Mouse (Mus musculus) embryonic stem cell, embryonic (primary cell): ENCODE results near the gene Fam114a1.

Source experiments
- CTCF ChIA-PET, 4 experiments: fragments of 300-600 bp in 2 of 4; fragments of 350-600 bp in 2 of 4; sonication (Branson Sonifier 250); formaldehyde crosslinking; loops; one replicate each; lab custom pipeline; 2022; ENCODE audit warnings: inconsistent platforms in 2 of 4; lab: Charles Lee
- POLR2A ChIA-PET, 4 experiments: fragments of 300-600 bp in 2 of 4; fragments of 350-600 bp in 2 of 4; sonication (Branson Sonifier 250); formaldehyde crosslinking; loops; one replicate each; lab custom pipeline; 2022; ENCODE audit warnings: antibody characterized with exemption in 4 of 4, inconsistent platforms in 1 of 4; lab: Charles Lee

Fam114a1 gene

DNA sequence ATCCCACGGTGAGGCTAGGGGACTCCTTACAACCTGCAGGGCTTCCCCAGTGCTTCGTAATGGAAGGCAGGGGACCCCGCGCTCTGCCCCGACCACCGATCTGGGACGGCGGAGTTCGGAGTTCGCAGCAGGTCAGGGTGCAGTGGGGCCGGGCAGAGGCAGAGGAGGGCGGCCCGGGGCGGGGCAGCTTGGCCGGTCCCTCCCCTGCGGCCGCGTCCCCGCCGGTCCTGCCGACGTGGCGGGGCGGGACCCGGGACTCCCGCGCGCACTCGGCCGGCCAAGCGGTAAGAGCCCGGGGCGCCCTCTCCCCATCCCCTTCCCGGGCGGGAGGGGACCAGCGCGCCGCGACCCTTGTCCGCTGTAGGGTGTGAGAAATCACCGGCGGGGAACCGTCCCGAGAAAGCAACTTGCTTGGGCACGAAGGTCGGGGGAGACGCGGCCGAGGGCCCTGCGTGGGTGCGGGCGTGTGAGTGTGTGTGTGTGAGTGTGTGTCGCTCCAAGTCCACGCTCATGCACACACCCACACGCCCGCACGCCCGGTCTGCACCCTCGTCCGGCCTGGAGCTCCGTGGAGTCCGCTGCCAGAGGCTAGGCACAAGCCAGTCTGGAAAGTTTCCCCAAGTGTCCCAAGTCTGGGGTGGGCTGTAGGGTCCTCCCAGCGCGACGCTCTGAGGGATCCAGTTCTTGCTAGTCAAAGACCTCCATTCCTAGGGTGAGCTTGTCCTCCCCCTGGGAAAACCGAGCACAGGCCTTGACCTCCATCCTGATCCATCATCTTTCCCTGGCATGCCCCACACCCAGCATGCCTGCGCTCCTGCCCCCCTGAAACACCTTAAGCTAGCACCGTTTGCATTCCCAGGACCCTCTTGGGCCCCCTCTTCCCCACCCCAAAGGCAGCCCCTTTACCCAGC lies at the start of gene Fam114a1:
Fam114a1 (plus strand) TSS at position 211 of the 911 bp plus-strand sequence.
- POLR2A ChIA-PET, result interaction anchor here in 3 of 4 experiments (0.5 to 2.7 kb wide), 14 partner anchors 9 to 810 kb away, joined by 3 to 9 read pairs (median 3); partner anchors contain the start of gene Klhl5 (in 1 of the 3)
- CTCF ChIA-PET, result interaction anchor here in 2 of 4 experiments (0.6 to 1.6 kb wide), 6 partner anchors 33 to 704 kb away, joined by 3 to 4 read pairs (median 3); no protein-coding TSS in a partner anchor

DNA sequence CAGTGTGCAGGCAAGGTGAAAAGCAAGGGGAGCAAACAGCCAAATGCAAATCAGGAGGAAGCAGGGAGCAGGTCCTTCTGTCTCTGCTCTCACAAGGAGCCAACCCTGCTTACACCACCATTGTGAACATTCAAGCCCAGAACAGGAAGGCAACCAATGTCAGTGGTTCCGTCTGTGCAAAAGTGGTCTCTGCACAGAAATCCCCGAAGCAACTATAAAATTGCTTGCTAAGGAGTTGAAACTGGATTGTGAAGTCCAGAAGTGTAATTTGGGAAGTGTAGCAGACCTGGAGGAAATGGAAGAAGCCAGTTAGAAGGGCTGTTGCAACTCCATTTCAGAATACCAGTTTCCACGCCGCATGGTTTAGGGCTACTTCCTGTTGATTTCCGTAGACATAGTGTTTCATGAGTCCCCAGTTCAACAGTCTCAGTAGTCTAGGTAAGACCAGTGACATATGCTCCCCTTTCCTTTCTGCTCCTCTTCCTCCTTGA lies 46.9 kb upstream of the Fam114a1 start:
- CTCF ChIA-PET, result no interaction called here

DNA sequence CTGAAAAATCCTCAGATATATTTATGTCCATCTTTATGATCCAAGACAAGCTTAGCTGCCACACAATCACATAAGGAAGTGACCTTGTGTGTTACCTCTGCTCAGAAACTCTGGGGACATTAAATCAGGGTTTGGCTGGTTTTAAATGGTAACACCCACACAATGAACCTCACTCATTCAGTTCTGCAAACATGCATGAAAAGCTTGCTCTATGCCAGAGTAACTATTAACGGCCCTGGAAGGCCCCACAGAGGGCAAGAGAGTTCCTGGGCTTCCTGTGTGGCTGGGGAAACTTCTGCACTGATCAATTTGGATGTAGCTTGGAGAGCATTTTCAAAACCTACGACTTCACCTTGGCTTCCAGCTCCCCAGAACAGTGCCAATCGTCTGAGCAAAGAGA lies 37.7 kb upstream of the Fam114a1 start:
- ChIA-PET POLR2A (interaction anchor here in 1 of 4 experiments (0.6 kb wide), 1 partner anchor 822 kb away, joined by 3 read pairs; no protein-coding TSS in a partner anchor), CTCF (interaction anchor here in 3 of 4 experiments (1.0 to 1.3 kb wide), 3 partner anchors 48 to 643 kb away, joined by 3 to 5 read pairs (median 4); no protein-coding TSS in a partner anchor)

More for the DNA sequence above, 46.9 kb upstream of the Fam114a1 start:
- POLR2A ChIA-PET, result interaction anchor here in 1 of 4 experiments (0.6 kb wide), 1 partner anchor 213 kb away, joined by 5 read pairs; no protein-coding TSS in a partner anchor

DNA sequence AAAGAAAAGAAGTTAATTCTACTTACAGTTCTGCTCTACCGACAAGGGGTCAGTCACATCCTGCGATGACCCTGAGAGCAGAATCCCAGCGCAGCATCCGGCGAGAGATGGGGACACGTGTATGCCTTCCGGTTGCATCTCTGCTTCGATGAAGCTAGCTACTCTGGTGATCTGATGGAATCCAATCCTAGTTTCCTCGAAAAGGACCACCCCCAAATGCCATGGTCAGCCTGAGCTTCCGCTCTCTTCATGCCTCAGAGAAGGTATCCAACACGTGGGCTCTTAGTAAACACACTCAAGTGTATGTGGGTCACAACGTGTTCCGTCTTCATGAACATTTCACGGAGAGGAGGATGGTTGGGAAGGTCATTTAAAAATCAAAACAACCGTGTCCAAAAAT lies 37.1 kb upstream of the Fam114a1 start:
- ChIA-PET CTCF (interaction anchor here (0.6 to 1.3 kb wide), 11 partner anchors 16 to 1536 kb away, joined by 3 to 13 read pairs (median 3); partner anchors contain the start of gene Ugdh (in 1 of the 4)), POLR2A (interaction anchor here in 1 of 4 experiments (0.6 kb wide), 1 partner anchor 823 kb away, joined by 3 read pairs; no protein-coding TSS in a partner anchor)

DNA sequence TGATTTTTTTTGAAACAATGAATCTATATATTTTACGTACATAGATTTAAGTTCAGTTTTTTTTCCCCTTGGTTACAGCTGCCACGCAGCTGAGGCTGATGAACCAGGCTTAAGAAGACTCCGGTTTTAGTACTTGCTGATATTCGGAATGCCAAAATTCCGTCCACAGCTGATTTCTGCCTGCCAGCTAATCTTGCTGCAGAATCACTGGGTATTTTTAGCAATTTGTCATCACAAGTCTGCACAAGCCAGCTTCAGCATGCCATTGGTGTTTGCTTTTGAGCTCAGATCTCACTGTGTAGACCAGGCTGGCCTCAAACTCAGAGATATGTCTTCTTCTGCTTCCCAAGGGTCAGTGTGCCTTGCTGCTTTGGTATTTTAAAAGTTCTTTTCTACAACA lies 18.4 kb upstream of the Fam114a1 start:
- CTCF ChIA-PET, result interaction anchor here in 1 of 4 experiments (0.6 kb wide), 1 partner anchor 24 kb away, joined by 3 read pairs; no protein-coding TSS in a partner anchor
- POLR2A ChIA-PET, result interaction anchor here in 2 of 4 experiments (0.7 kb wide), 2 partner anchors 20 to 553 kb away, joined by 3 read pairs; no protein-coding TSS in a partner anchor

DNA sequence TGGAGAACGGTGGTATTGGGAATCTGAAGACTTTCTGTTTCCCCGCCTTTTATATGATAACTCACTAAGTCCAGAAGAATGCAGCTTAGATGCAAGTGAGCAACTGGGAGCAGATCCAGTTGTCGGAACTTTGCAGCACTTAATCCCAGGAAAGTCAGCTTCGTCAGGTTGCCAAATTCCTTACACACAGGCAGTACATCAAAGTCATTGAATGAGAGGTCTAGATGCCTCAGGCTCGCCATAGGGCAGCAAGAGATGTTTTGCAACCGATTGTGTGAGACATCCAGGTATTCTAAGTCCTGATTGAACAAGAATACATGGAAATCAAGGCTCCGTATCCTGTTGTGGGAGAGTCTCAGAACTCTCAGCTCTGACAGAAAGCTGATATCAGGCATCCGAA lies 14.9 kb upstream of the Fam114a1 start:
- ChIA-PET CTCF (interaction anchor here in 1 of 4 experiments (1.1 kb wide), 1 partner anchor 72 kb away, joined by 3 read pairs; no protein-coding TSS in a partner anchor), POLR2A (no interaction called here)

DNA sequence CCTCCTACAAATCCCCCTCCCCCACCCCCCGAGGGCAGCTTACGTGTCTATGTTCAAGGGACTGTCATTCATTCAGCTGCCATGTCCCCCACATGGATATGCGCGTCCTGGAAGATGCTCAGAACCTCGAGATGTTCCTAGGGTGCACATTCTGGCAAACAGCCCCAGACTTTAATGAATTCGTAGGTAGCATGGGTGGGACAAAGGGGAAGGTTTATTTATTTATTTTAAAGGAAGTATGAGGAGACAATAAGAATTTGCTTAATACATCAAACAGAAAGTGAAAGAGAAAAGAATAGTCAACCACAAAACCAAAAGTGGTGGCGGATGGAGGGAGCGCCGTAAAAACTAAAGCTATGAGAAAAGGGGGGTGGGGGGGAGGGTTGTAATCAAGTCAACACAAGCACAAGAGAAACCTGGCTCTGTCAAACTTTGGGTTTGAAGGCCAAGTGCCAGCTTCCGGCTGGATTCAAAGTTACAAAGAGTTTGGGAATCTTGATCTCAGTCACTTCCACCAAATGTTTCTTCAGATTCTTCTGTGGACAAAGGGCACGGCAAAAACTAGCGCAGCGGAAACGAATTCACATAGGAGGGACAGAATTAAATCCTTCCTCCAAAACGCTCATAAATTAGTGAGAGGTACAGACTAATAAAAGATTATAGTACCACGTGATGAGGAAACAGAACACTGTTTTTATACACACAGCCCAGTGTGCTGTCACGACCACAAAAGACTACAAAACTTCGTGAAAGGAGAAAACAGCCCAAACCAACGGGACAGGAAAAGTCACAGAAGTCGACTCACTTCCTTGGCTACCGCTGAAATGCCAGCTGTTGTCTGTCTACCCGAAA lies 10.7 kb upstream of the Fam114a1 start:
- POLR2A ChIA-PET, result interaction anchor here in 1 of 4 experiments (0.6 kb wide), 1 partner anchor 630 kb away, joined by 4 read pairs; no protein-coding TSS in a partner anchor
- CTCF ChIA-PET, result interaction anchor here in 1 of 4 experiments (0.6 to 1.7 kb wide), 3 partner anchors 76 to 669 kb away, joined by 3 to 9 read pairs (median 4); no protein-coding TSS in a partner anchor

DNA sequence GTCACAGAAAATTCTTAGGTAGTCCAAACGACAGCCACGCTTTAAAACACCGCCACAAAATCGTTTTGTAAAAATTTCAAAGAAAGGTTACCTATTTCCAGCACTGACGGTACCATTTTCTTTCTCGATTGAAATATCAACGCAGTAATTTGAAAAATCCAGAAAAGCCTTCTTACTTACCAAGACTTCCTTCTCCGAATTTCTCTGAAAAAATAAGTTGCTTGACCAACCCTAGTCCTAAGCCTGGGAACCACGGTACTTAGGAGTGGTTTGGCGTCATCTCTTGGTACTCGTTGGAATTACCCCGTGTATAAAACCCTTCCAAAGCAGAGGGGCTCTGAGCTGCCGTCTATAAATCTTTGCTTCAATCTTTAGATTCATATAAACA lies 10.0 kb upstream of the Fam114a1 start, which contains the start of gene Tlr6:
Tlr6 (minus strand) TSS at position 255 of the 388 bp plus-strand sequence.
- ChIA-PET POLR2A (interaction anchor here in 1 of 4 experiments (1.7 kb wide), 1 partner anchor 10 kb away, joined by 9 read pairs; the partner anchor contains the start of gene Fam114a1), CTCF (interaction anchor here in 3 of 4 experiments (0.5 to 1.7 kb wide), 9 partner anchors 17 to 685 kb away, joined by 3 to 9 read pairs (median 3); partner anchors contain the start of gene Tlr1 (in 1 of the 3))

DNA sequence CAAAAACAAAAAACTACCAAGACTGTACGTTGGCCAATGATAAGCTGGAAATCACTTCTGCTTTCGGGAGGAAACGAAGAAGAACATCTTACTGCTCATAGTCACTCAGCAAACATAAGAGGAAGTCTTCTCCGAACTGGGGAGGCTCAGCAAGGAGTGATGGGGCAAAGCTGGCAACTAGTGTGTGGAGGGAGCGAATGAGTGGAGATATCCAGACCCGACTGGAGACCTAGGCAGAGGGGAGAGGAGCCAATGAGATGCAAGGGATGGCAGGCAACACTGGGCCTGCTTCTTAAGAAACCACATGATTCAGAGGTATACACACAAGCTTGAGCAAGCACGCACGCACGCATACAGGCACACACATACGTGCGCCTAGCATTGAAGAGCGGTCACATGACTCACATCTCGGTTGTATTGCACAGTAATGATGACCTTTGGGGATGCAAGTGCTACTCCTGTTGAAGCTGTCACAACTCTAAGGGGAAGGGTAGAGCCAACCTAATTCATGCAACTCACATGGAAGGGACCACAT lies 8.9 kb upstream of the Fam114a1 start:
- ChIA-PET POLR2A (interaction anchor here in 2 of 4 experiments (0.6 to 1.7 kb wide), 4 partner anchors 9 to 868 kb away, joined by 3 to 9 read pairs (median 4); partner anchors contain the start of gene Fam114a1 (in 1 of the 2)), CTCF (interaction anchor here in 2 of 4 experiments (0.5 to 1.1 kb wide), 9 partner anchors 27 to 686 kb away, joined by 3 to 8 read pairs (median 3); partner anchors contain the start of gene Tlr1 (in 1 of the 2))

DNA sequence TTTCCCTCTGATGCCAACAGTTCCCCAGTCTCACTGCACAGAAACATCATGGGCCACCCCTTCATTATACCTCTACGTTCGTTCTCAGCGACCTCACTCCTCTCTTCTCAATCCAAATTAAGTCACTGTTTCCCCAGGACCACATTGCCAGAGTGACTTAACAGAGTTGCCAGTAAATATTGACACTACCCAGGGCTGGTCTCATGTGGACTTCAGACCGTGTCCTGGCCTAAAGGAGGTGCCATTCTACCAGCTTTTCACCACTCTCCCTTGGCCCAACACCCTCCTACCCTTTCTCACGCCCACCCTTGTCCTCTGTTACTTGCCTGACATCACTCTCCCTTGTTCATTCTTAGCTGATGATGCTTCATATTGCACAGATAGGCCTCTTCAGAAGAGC lies 6.6 kb upstream of the Fam114a1 start:
- POLR2A ChIA-PET, result interaction anchor here in 1 of 4 experiments (0.6 kb wide), 1 partner anchor 371 kb away, joined by 3 read pairs; no protein-coding TSS in a partner anchor
- CTCF ChIA-PET, result interaction anchor here in 1 of 4 experiments (0.5 kb wide), 1 partner anchor 75 kb away, joined by 5 read pairs; no protein-coding TSS in a partner anchor

DNA sequence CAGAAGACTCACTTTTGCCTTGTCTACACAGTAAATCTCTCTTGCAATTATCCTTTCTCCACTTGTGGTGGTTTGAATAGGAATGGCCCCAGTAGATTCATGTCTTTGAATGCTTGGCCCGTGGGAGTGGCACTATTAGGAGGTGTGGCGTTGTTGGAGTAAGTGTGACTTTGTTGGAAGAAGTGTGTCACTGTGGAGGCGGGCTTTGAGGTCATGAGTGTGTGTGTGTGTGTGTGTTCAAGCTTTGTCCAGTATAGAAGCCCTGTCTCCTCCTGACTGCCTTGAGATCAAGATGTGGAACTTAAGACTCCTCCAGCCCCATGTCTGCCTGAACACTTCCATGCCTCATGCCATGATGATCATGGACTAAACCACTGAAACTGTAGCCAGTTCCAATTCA lies 6.1 kb upstream of the Fam114a1 start:
- ChIA-PET CTCF (interaction anchor here in 2 of 4 experiments (0.6 kb wide), 2 partner anchors 17 to 81 kb away, joined by 4 read pairs; no protein-coding TSS in a partner anchor), POLR2A (no interaction called here)

DNA sequence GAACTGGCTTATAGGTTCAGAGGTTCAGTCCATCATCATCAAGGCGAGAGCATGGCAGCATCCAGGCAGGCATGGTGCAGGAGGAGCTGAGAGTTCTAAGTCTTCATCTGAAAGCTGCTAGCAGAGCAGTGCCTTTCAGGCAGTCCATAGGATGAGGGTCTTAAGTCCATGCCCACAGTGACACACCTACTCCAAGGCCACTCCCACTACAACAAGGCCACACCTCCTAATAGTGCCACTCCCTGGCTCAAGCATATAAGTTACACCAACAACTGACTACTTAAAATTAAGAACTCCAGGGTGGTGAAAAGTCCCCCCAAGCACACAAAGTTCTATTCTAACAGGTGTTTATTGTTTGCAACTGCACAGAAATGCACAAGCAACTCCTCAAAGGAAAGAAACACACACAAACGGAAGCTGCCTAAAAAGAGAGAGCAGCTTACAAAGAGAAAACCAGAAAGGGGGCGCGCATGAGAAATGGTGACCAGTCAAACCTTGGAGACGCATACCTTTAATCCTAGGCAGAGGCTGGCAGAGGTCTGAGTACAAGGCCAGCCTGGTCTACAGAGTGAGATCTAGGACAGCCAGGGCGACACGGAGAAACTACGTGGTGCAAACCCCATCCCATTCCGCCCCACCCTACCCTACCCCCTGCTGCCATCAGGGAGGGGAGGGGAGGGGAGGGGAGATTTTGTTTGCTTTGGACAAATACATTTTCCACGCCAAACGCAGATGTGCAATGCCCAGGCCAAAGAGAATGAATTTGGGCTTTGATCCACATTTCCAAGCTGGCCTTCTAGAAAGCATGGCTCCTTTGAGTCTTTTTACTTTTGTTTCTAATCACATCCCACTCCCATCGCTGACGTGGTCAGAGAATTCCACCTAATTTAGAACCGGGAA lies 660 bp upstream of the Fam114a1 start:
- ChIA-PET POLR2A (interaction anchor here in 3 of 4 experiments (0.6 to 2.7 kb wide), 4 partner anchors 8 to 795 kb away, joined by 3 to 9 read pairs (median 3); no protein-coding TSS in a partner anchor), CTCF (interaction anchor here in 3 of 4 experiments (0.5 to 0.7 kb wide), 4 partner anchors 34 to 449 kb away, joined by 3 to 9 read pairs (median 6); no protein-coding TSS in a partner anchor)

DNA sequence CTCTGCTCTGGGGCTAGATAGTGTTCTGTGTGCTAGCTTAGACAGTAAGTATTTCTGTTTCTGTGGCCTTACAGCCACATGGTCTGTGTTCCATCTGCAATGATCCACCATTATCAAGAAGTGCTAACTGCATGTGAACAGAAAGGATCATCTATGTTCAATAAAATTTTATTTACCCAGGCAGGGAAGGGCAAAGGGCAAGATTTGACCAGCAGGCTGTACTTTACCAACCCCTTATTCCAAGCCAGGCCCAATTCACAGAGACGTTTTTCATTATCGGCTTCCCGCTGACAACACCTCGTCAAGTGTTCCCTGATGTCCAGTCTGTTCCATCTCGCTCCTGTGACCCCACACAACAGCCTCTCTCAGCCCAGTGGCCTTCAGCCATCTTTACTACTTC lies 5.2 kb downstream of the Fam114a1 start:
- POLR2A ChIA-PET, result no interaction called here
- CTCF ChIA-PET, result interaction anchor here in 1 of 4 experiments (1.1 kb wide), 1 partner anchor 182 kb away, joined by 3 read pairs; no protein-coding TSS in a partner anchor

DNA sequence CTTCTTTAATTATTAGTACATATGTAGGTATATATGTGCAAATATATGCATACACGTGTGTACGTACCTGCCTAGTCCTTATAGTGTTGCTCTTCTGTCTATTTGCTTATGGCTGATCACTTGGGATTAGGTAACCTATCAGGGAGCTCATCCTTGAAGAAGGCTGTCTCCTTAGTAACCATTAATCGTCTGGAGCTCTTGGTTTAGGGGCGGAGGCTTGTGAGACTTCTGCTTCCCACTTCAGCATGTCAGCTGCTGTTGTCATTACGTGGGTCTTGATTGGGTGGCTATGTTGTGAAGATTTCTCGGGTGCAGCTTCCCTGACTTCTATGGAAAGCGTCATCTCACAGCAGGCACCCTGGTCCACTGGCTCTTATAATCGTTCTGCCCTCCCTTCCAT lies 7.3 kb downstream of the Fam114a1 start:
- POLR2A ChIA-PET, result interaction anchor here in 2 of 4 experiments (0.6 to 1.2 kb wide), 2 partner anchors 15 to 1078 kb away, joined by 3 to 5 read pairs; no protein-coding TSS in a partner anchor
- CTCF ChIA-PET, result interaction anchor here in 2 of 4 experiments (0.6 to 0.7 kb wide), 2 partner anchors 17 to 94 kb away, joined by 3 to 7 read pairs; no protein-coding TSS in a partner anchor

DNA sequence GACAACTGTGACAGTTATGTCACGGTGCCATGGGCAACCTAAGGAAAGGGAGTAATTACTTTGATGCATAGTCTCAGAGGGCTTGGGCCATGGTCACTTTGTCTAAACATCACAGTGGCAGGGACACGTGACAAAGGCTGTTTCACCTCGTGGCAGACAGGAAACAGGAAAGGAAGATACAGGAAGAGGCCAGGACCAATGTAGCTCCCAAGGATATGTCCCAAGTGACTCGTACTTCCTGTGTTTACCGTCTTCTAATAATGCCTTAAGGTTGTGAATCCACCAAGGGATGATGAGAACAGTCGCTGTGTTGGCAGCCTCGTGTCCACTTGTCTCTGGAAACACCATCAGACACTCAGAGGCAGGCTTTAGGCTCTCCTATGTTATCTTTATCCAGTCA lies 16.1 kb downstream of the Fam114a1 start:
- ChIA-PET CTCF (no interaction called here), POLR2A (no interaction called here)

DNA sequence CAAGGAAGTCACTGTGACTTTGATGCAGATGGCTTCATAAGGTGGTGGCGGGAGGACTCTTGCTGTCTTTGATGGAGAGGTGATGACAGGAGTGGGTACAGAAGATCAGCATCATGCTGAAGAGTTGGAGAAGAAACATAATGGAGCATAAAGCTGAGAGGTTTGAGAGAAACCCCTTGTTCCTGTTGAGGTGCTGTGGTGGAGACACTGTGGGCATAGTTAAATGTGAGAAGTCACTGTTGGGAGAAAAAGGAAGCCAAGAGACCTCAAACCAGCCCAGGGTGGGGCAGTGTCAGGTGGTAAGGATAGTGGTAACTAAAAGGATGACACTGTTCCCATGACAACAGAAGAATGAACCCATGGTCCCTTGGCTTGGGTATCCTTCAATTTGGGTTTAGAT lies 20.1 kb downstream of the Fam114a1 start:
- POLR2A ChIA-PET, result no interaction called here
- CTCF ChIA-PET, result no interaction called here
